Mouse (Mus musculus) hindlimb bud, embryonic 11.5 days (tissue): ENCODE data around the gene Ctbs.

Experiments used
- DNase-seq: peaks from one replicate; pipeline ENCODE4 v3.0.0-alpha.2; 2012; ENCODE audit warnings: low read depth, low spot score; ENCODE audit errors: extremely low spot score

Ctbs gene

GRCm38 (mm10) chr3:146486464-146486863, 36.9 kb downstream of the Ctbs start:
- no peak for DNase-seq

- DNase-seq = no peak
Measured at GRCm38 (mm10) chr3:146494941-146495340, 45.3 kb downstream of the Ctbs start.

GRCm38 (mm10) chr3:146498989-146499388, 49.4 kb downstream of the Ctbs start:
- DNase-seq = no peak

DNA sequence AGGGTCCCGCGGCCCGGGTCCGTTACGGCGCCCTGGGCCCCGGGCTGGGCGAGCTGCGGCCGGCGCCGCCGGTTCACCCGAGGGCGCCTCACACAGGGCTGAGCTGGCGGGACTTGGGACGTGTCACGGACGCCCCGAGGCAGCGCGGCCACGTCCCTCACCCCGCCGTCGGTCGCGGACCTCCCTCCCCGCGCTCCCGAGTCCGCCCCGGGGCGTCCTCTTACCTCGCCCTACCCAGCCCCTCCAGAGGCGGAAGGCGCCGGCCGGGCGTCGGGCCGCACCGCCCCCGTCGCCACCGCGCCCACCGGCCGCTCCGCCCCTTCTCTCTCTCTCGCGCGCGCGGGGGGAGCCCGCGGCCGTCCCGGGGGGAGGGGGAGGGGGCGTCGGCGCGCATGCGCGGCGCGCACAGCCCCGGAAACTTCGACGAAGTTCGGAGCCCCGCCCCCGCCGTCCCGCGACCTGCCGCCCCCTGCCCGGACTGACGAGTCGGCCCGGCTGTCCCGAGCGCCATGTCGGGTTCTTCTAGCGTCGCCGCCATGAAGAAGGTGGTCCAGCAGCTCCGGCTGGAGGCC, 49.9 kb downstream of the Ctbs start, which contains the start of the genes Spata1 and Gng5:
Spata1 (minus strand) TSS at position 323 of the 572 bp plus-strand sequence.
Gng5 (plus strand) TSS at position 377 of the 572 bp plus-strand sequence.
- no peak for DNase-seq

GRCm38 (mm10) chr3:146500003-146500809, 50.6 kb downstream of the Ctbs start:
- no peak for DNase-seq

GRCm38 (mm10) chr3:146500810-146501201, 51.2 kb downstream of the Ctbs start:
- DNase-seq = no peak

DNA sequence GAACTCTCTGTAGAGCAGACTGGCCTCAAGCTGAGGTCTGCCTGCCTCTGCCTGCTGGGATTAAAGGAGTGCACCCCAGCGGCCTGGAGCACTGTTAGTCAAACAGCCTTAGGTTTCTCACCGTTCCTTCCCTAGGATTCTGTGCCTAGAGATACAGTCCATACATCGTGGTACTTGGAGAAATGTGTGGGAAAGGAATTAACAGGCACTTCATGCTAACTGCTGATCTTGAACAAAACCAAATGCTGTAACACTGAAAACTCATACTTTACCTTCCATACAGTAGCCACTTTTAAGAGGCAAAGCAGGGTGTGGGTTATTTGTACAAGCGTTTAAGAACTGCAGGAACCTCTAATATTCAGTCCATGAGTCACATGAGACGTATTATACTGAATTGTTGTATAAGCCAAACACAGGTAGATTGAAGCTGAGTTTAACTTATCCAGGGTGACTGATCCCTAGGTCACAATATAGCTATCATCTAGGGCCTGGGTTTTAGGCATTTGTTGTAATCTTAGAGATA, 52.1 kb downstream of the Ctbs start:
- no peak for DNase-seq

DNA sequence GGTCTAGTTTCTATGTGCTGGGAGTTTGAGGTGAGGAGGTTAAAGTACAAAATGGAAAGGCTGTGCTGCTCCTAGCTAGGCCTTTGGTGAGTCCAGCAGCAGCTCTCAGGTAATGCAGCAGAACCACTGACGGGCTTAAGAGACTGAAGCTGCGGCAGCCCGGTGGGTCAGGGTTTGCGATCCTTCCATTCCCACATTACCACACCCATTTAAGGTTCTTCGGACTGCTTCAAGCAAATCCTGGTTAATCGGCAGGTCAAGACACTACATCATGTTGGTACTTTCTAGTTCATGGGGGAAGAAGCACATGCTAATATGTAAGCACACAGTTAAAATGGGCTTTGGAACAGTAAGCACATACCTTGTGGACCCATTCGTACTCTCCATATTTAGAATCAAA, 57.1 kb downstream of the Ctbs start:
- no peak for DNase-seq
